Mouse (Mus musculus): ENCODE results near the gene 4930407I10Rik. TPM values are rescaled to one million over a fixed set of nuclear protein-coding genes. Genes with fewer than 3 reads are reported as not detected.

Gene 4930407I10Rik
- polyA plus RNA-seq, 1 experiment from 2014 or later = not detected

- H3K4me2 ChIP-seq (ENCODE audit: low read depth, low read length) = no peak overlapping the region
- WGBS = 93% methylated on average over 13 of the region's 13 CpGs
Measured at GRCm38 (mm10) chr15:82022535-82023088, 36.3 kb upstream of the 4930407I10Rik start.

DNA sequence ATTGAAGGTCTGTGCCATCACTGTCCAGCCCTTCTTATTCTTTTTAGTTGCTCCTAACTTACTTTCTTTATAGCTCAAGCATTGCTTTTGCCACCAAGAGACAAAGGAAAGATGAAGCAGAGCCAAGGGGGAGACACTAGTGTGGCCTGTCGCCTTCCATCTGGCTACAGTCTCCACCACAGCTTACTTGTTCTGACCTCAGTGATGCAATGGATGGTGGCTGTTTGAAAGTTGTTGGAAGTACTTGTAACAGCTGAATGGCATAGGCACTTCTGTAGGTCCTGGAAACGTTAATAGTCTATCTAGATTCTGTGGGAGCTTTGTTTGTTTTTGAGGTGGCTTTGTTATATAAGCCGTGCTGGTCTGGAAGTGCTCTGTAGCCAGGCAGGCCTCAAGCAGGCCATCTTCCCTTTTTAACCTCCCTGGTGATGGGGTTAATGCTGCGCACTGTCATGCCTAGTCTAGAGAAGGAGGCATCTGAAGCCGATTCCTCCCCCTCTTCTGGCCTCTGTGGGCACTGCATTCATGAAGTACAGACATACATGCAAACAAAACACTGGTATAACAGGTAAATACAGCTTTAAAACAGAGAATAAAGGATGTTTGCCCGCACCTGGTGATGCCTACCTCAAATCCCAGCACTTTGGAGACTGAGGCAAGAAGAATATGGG lies 34.9 kb upstream of the 4930407I10Rik start:
- no peaks in the 10 kb centered on the region for H3K4me1 ChIP-seq (ENCODE audit: control insufficient read depth, insufficient read depth, low read length)
- peaks cover 76% of the 10 kb centered on the region for H3K36me3 ChIP-seq (ENCODE audit: control insufficient read depth, insufficient read depth, low read length)
- H3K4me2 ChIP-seq (ENCODE audit: low read depth, low read length) = no peak overlapping the region
- H3K9ac ChIP-seq (ENCODE audit: low read depth, low read length) = no peak overlapping the region
- H3K9me3 ChIP-seq (ENCODE audit: control insufficient read depth, low read length) = no peaks in the 10 kb centered on the region
- no peak overlapping the region for H3K4me3 ChIP-seq (ENCODE audit: low read depth, low read length)
- DNase-seq (ENCODE audit: low spot score) (no peak), ATAC-seq (ENCODE audit: low read depth) (no peak)
- 84% methylated on average over 6 of the region's 6 CpGs for WGBS
- no peak overlapping the region for H3K27ac ChIP-seq (replicated peaks; ENCODE audit: low read depth, low read length)
- no peaks in the 10 kb centered on the region for H3K27me3 ChIP-seq (replicated peaks; ENCODE audit: control insufficient read depth, insufficient read depth, low read length)

More at GRCm38 (mm10) chr15:82022535-82023088, 36.3 kb upstream of the 4930407I10Rik start:
- no peaks in the 10 kb centered on the region for H3K27me3 ChIP-seq (replicated peaks; ENCODE audit: control insufficient read depth, insufficient read depth, low read length)
- peaks cover 65% of the 10 kb centered on the region for H3K36me3 ChIP-seq (ENCODE audit: control insufficient read depth, insufficient read depth, low read length)
- no peak for ATAC-seq (ENCODE audit: low read depth)
- no peaks in the 10 kb centered on the region; the same call in 1 of the 2 replicates for H3K4me1 ChIP-seq (ENCODE audit: control insufficient read depth, insufficient read depth, low read length)
- no peaks in the 10 kb centered on the region for H3K9me3 ChIP-seq (ENCODE audit: control insufficient read depth, low read length)
- H3K9ac ChIP-seq (ENCODE audit: low read depth, low read length) = no peak overlapping the region
- H3K4me3 ChIP-seq (ENCODE audit: low read depth, low read length) = no peak overlapping the region
- H3K27ac ChIP-seq (replicated peaks; ENCODE audit: low read depth, low read length) = no peak overlapping the region
- DNase-seq (ENCODE audit: low spot score) = no peak

DNA sequence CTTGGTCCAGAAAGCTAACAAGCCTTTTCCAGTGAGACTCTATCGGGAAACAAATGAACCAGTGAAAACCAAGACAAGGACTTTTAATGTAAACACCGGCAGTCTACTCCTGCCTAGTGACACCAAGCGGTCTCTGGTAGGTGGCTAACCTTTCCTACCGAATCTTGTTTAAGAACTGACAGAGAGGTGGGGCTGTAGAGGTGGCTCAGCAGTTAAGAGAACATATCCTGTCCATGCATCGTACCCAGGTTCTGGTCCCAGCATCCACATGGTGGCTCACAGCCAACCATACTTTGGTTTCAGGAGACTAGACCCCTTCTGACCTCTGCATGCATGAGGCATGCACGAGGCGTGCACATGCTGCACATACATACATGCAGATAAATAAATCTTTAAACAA lies 31.7 kb upstream of the 4930407I10Rik start:
- Histone ChIP-seq H3K4me1 (ENCODE audit: control insufficient read depth, insufficient read depth, low read length) (no peaks in the 10 kb centered on the region), H3K27me3 (replicated peaks; ENCODE audit: control insufficient read depth, insufficient read depth, low read length) (no peaks in the 10 kb centered on the region), H3K4me3 (ENCODE audit: low read depth, low read length) (no peak overlapping the region), H3K4me2 (ENCODE audit: low read depth, low read length) (no peak overlapping the region), H3K36me3 (ENCODE audit: control insufficient read depth, insufficient read depth, low read length) (peaks cover 99% of the 10 kb centered on the region), H3K27ac (replicated peaks; ENCODE audit: low read depth, low read length) (no peak overlapping the region), H3K9ac (ENCODE audit: low read depth, low read length) (0 out of 2 replicates have a peak overlapping the region, but pooled peaks have one; percentile 8), H3K9me3 (ENCODE audit: control insufficient read depth, low read length) (no peaks in the 10 kb centered on the region)
- WGBS = 92% methylated on average over 7 of the region's 7 CpGs
- DNase-seq (ENCODE audit: low spot score) = no peak
- ATAC-seq (ENCODE audit: low read depth) = no peak

- DNase-seq (ENCODE audit: low spot score) = no peak
- H3K9me3 ChIP-seq (ENCODE audit: control insufficient read depth, low read length) = no peaks in the 10 kb centered on the region
- no peak overlapping the region for H3K4me3 ChIP-seq (ENCODE audit: low read depth, low read length)
- H3K4me2 ChIP-seq (ENCODE audit: low read depth, low read length) = no peak overlapping the region
- H3K27me3 ChIP-seq (replicated peaks; ENCODE audit: control insufficient read depth, insufficient read depth, low read length) = no peaks in the 10 kb centered on the region
- no peak for ATAC-seq (ENCODE audit: low read depth)
- 75% methylated on average over 7 of the region's 7 CpGs for WGBS
- peaks cover 97% of the 10 kb centered on the region for H3K36me3 ChIP-seq (ENCODE audit: control insufficient read depth, insufficient read depth, low read length)
- H3K9ac ChIP-seq (ENCODE audit: low read depth, low read length) = no peak overlapping the region
- no peak overlapping the region for H3K27ac ChIP-seq (replicated peaks; ENCODE audit: low read depth, low read length)
- no peaks in the 10 kb centered on the region for H3K4me1 ChIP-seq (ENCODE audit: control insufficient read depth, insufficient read depth, low read length)
Measured at GRCm38 (mm10) chr15:82027726-82028125, 31.2 kb upstream of the 4930407I10Rik start.

DNA sequence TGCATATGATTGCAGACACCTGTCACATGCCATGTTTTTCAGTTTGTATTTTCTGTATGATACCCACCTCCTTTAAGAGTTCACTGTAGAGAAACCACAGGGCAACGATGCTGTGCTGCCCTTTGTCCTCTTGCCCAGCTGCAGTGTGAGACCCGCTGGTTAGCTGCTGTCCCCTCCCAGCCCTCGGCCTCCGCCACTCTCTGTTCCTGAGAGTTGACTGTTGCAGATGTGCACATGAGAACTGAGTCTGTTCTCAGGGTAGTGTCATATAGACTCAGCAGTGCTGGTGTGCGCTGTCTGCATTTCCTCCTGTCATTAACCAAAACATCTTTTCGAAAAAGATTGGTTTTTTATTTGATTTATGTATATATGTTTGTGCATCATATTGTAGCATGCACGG lies 26.6 kb upstream of the 4930407I10Rik start:
- no peak overlapping the region for H3K27ac ChIP-seq (replicated peaks; ENCODE audit: low read depth, low read length)
- peaks cover 78% of the 10 kb centered on the region for H3K36me3 ChIP-seq (ENCODE audit: control insufficient read depth, insufficient read depth, low read length)
- DNase-seq (ENCODE audit: low spot score) (no peak), ATAC-seq (ENCODE audit: low read depth) (no peak)
- H3K4me3 ChIP-seq (ENCODE audit: low read depth, low read length) = no peak overlapping the region
- H3K4me1 ChIP-seq (ENCODE audit: control insufficient read depth, insufficient read depth, low read length) = no peaks in the 10 kb centered on the region
- H3K9me3 ChIP-seq (ENCODE audit: control insufficient read depth, low read length) = no peaks in the 10 kb centered on the region
- H3K4me2 ChIP-seq (ENCODE audit: low read depth, low read length) = no peak overlapping the region
- no peaks in the 10 kb centered on the region for H3K27me3 ChIP-seq (replicated peaks; ENCODE audit: control insufficient read depth, insufficient read depth, low read length)
- no peak overlapping the region for H3K9ac ChIP-seq (ENCODE audit: low read depth, low read length)
- 79% methylated on average over 7 of the region's 7 CpGs for WGBS

DNA sequence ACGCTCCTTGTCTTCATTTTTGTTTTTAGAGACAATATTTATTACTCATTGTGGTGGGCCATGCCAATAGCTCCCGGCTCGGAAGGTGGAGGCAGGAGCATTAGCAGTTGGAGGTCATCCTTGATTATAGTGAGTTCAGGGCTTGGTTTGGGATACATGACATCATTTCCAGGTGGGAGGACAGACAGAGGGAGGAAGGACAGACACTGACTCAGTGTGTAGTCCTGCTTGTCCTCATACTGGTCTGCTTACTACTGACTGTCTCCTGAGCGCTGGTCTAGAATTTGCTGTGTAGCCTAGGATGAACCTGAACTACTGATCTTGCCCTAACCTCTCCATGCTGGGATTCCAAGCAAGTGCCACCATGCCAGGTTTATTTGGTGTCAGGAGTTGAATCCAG lies 25.2 kb upstream of the 4930407I10Rik start, which contains the start of gene Desi1:
Gene Desi1, minus strand, starts transcription at position 101 of the 400 bp plus-strand sequence.
- no peak within 1 kb of the TSS for H3K4me2 ChIP-seq (ENCODE audit: low read depth, low read length)
- no peaks in the 10 kb centered on the region for H3K9me3 ChIP-seq (ENCODE audit: control insufficient read depth, low read length)
- no peak for ATAC-seq (ENCODE audit: low read depth)
- H3K4me3 ChIP-seq (ENCODE audit: low read depth, low read length) = no peak within 1 kb of the TSS
- no peaks in the 10 kb centered on the region for H3K4me1 ChIP-seq (ENCODE audit: control insufficient read depth, insufficient read depth, low read length)
- H3K27me3 ChIP-seq (replicated peaks; ENCODE audit: control insufficient read depth, insufficient read depth, low read length) = no peaks in the 10 kb centered on the region
- no peak for DNase-seq (ENCODE audit: low spot score)
- no peak within 1 kb of the TSS for H3K9ac ChIP-seq (ENCODE audit: low read depth, low read length)
- WGBS = 93% methylated on average over 4 of the region's 4 CpGs
- no peak within 1 kb of the TSS for H3K27ac ChIP-seq (replicated peaks; ENCODE audit: low read depth, low read length)
- peaks cover 78% of the 10 kb centered on the region for H3K36me3 ChIP-seq (ENCODE audit: control insufficient read depth, insufficient read depth, low read length)

DNA sequence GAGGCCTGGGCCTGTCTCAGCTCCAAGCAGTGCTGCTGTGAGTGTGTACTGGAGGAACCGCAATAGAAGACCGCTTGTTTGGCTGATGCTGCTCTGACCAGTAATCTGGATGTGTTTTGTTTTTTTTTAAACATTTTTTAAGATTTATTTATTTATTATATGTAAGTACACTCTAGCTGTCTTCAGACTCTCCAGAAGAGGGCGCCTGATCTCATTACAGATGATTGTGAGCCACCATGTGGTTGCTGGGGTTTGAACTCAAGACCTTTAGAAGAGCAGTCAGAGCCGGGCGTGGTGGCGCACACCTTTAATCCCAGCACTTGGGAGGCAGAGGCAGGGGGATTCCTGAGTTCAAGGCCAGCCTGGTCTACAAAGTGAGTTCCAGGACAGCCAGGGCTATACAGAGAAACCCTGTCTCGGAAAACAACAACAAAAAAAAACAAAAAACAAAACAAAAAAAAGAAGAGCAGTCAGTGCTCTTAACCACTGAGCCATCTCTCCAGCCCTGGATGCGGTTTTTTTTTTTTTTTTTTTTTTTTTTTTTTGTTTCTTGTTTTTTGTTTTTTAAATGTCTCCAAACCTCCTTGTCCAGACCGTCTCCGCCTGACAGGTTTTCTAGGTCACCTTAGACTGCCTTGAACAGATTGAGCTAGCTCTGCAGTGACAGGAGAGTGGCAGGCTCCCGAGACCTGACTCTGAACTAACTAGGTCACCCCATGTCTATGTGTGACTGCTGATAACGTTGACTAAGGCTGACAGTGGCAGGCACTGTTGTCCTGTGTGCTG lies 22.9 kb upstream of the 4930407I10Rik start:
- Histone ChIP-seq H3K9me3 (ENCODE audit: control insufficient read depth, low read length) (no peaks in the 10 kb centered on the region), H3K27me3 (replicated peaks; ENCODE audit: control insufficient read depth, insufficient read depth, low read length) (no peaks in the 10 kb centered on the region), H3K4me3 (ENCODE audit: low read depth, low read length) (no peak overlapping the region), H3K36me3 (ENCODE audit: control insufficient read depth, insufficient read depth, low read length) (peaks cover 78% of the 10 kb centered on the region), H3K27ac (replicated peaks; ENCODE audit: low read depth, low read length) (no peak overlapping the region), H3K4me2 (ENCODE audit: low read depth, low read length) (no peak overlapping the region), H3K4me1 (ENCODE audit: control insufficient read depth, insufficient read depth, low read length) (no peaks in the 10 kb centered on the region), H3K9ac (ENCODE audit: low read depth, low read length) (no peak overlapping the region)
- 82% methylated on average over 11 of the region's 12 CpGs for whole genome bisulfite sequencing
- ATAC-seq (ENCODE audit: low read depth) (no peak), DNase-seq (ENCODE audit: low spot score) (peak; percentile 48)

- no peak overlapping the region for H3K4me2 ChIP-seq (ENCODE audit: low read depth, low read length)
- DNase-seq (ENCODE audit: low spot score) (peak; percentile 60), ATAC-seq (ENCODE audit: low read depth) (no peak)
- no peaks in the 10 kb centered on the region for H3K9me3 ChIP-seq (ENCODE audit: control insufficient read depth, low read length)
- no peaks in the 10 kb centered on the region for H3K27me3 ChIP-seq (replicated peaks; ENCODE audit: control insufficient read depth, insufficient read depth, low read length)
- 97% methylated on average over 1 of the region's 1 CpGs for WGBS
- H3K27ac ChIP-seq (replicated peaks; ENCODE audit: low read depth, low read length) = no peak overlapping the region
- H3K9ac ChIP-seq (ENCODE audit: low read depth, low read length) = no peak overlapping the region
- no peaks in the 10 kb centered on the region for H3K4me1 ChIP-seq (ENCODE audit: control insufficient read depth, insufficient read depth, low read length)
- peaks cover 68% of the 10 kb centered on the region for H3K36me3 ChIP-seq (ENCODE audit: control insufficient read depth, insufficient read depth, low read length)
- H3K4me3 ChIP-seq (ENCODE audit: low read depth, low read length) = no peak overlapping the region
Measured at GRCm38 (mm10) chr15:82040650-82041049, 18.3 kb upstream of the 4930407I10Rik start.
